Mouse (Mus musculus): ENCODE data around the gene Gse1. TPM values are rescaled to one million over a fixed set of nuclear protein-coding genes. Genes with fewer than 3 reads are reported as not detected.

The Gse1 gene
- polyA plus RNA-seq, 1 experiment from 2014 or later, result 8.7 TPM

DNA sequence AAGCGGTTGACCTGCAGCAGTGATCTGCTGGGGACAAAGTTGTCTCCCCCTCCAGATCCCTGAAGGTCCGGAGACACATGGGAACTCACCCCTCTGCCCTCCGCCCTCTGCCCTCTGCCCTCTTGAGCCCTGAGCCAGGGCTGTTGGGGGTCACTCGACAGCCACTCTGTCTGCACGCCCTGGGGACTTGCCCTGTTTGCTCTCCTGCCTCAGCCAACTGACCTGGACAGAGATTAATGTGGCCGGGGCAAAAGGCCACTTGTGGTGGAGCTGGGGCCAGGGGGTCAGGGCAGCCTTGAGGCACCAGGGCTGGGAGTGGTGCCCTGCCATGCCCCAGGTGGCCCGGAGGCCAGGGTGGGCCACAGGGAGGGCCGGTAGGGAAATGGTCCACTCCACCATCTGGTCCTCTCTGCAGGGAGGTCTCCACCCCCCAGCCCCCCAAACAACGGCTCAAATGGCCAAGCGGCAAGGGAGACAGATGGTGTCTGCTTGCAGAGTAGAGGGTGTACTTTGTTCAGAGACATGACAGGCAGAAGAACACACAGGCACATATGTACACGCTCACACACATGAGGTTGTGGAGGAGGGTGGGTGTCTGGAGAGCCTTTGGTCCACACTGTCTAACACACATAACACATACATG, 181.2 kb downstream of the Gse1 start:
- Histone ChIP-seq H3K27ac (replicated peaks) (peak overlapping the region; percentile 45), H3K4me1 (replicated peaks) (peaks cover 55% of the 10 kb centered on the region)

DNA sequence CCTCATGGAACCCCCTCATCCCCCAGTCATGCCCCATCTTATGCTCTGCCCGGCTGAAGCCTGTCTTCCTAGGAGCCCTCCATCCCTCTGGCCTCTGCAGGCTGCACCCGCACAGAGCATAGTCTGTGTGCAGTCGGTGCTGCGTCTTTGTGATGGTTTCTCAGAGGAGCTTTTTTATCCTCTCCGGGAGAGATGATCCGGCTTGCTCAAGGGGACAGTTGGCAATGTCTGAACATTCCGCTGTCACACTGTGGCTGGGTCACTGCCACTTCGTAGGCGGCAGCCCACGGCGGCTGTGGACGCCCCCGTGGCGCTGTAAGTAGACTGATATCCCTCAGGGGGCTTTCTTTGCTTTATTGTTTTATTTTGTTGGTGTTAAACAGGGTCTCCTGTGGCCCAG, 182.8 kb downstream of the Gse1 start:
- H3K36me3 ChIP-seq (replicated peaks), result no peaks in the 10 kb centered on the region
- no peak overlapping the region for H3K9ac ChIP-seq
- peaks cover 52% of the 10 kb centered on the region for H3K4me1 ChIP-seq (replicated peaks)
- H3K4me3 ChIP-seq (replicated peaks), result no peak overlapping the region
- peaks cover 50% of the 10 kb centered on the region for H3K27me3 ChIP-seq
- WGBS (ENCODE audit: insufficient replicate concordance), result 84% methylated on average over 14 of the region's 14 CpGs
- no peak overlapping the region for H3K27ac ChIP-seq (replicated peaks)
- ATAC-seq (ENCODE audit: insufficient read depth), result no peak
- no peak overlapping the region for H3K4me2 ChIP-seq
- H3K9me3 ChIP-seq (replicated peaks), result no peaks in the 10 kb centered on the region

More for the DNA sequence above, 181.2 kb downstream of the Gse1 start:
- Histone ChIP-seq H3K27me3 (peaks cover 39% of the 10 kb centered on the region), H3K4me3 (replicated peaks) (no peak overlapping the region), H3K9ac (no peak overlapping the region), H3K36me3 (replicated peaks) (no peaks in the 10 kb centered on the region), H3K9me3 (replicated peaks) (no peaks in the 10 kb centered on the region), H3K4me2 (no peak overlapping the region)
- 66% methylated on average over 11 of the region's 11 CpGs for WGBS (ENCODE audit: insufficient replicate concordance)
- peak; percentile 64 for ATAC-seq (ENCODE audit: insufficient read depth)

DNA sequence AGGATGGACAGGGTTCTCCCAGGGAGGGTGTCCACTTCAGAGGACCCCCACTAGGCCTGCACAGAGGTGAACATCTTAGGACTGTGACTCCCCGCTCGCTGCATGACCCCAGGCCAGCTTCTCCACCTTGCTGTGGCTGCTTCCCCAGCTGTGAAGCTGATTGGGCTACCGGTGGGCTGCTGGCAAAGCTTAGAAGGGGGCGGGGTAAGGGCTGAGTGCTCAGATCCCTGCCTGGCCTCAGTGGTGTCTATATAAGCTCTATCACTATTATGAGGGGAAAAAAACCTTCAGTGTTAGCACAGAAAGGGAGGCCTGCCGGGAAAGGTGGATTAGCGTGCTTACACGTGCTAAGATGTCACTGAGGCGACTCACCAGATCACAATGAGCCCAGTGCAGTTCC, 183.6 kb downstream of the Gse1 start:
- Histone ChIP-seq H3K4me1 (replicated peaks) (peaks cover 52% of the 10 kb centered on the region), H3K9ac (no peak overlapping the region)
- 70% methylated on average over 8 of the region's 8 CpGs for WGBS (ENCODE audit: insufficient replicate concordance)

DNA sequence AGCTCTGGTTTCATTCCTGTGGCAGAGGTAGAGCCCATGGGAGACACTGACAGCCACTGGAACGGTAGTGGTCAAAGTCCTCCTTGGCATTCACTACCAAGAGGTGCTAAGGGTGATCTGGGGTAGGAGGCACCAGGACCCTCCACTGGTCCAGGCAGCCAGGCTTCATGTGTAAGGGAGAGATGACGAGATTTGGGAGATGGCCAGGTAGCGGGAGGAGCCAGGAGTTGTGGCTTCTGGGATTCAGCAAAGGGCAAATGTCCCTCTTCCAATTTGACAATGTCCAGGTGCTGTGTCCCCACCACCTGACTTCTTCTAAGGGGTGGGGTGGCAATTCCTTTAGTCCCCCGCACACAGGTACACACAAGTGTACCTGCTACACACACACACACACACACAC, 184.1 kb downstream of the Gse1 start:
- Histone ChIP-seq H3K4me1 (replicated peaks) (peaks cover 52% of the 10 kb centered on the region), H3K4me3 (replicated peaks) (no peak overlapping the region), H3K27me3 (peaks cover 54% of the 10 kb centered on the region), H3K9me3 (replicated peaks) (no peaks in the 10 kb centered on the region), H3K27ac (replicated peaks) (no peak overlapping the region), H3K36me3 (replicated peaks) (no peaks in the 10 kb centered on the region), H3K9ac (no peak overlapping the region), H3K4me2 (no peak overlapping the region)
- WGBS (ENCODE audit: insufficient replicate concordance), result 82% methylated on average over 4 of the region's 4 CpGs
- ATAC-seq (ENCODE audit: insufficient read depth), result no peak

More for the DNA sequence above, 183.6 kb downstream of the Gse1 start:
- Histone ChIP-seq H3K4me2 (no peak overlapping the region), H3K27me3 (peaks cover 57% of the 10 kb centered on the region), H3K9me3 (replicated peaks) (no peaks in the 10 kb centered on the region), H3K4me3 (replicated peaks) (no peak overlapping the region), H3K27ac (replicated peaks) (no peak overlapping the region), H3K36me3 (replicated peaks) (no peaks in the 10 kb centered on the region)
- ATAC-seq (ENCODE audit: insufficient read depth), result no peak

DNA sequence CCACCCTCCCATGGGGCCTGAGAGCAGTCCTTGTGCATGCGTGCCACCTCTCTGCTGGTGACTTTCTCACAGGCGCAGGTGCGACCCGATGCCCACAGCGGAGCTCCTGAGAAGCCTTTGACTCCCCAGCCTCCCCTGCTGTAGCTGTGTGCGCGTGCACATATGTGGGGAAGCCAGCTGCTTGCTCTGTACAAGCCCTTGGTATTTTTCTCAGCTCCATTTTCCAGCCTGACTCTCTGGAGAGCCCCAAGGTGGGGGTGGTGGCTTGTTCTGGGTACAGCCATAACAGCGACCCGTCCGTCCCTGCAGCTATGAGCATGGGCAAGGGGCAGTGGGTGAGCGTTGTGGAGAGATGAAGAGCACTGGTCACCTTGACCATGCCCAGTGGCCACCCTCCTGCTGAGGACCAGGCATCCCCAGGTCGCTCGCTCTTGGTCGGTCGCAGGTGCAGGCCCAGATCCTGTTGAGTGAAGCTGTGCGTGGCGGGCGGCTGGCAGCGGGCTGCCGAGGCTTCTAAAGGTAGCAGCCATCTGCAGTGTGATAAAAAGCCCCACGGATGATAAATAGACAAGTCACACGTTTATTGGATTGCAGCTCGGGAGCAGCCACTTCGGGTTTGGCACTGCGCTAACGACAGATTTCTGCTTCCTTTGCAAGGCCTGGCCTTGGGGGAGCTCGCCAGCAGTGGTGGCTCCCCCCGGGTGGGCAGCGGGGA, 184.8 kb downstream of the Gse1 start:
- H3K27me3 ChIP-seq, result peaks cover 54% of the 10 kb centered on the region
- no peak overlapping the region for H3K9ac ChIP-seq
- no peak for ATAC-seq (ENCODE audit: insufficient read depth)
- peaks cover 52% of the 10 kb centered on the region for H3K4me1 ChIP-seq (replicated peaks)
- no peak overlapping the region for H3K4me3 ChIP-seq (replicated peaks)
- H3K36me3 ChIP-seq (replicated peaks), result no peaks in the 10 kb centered on the region
- WGBS (ENCODE audit: insufficient replicate concordance), result 61% methylated on average over 29 of the region's 29 CpGs
- no peak overlapping the region for H3K4me2 ChIP-seq
- no peaks in the 10 kb centered on the region for H3K9me3 ChIP-seq (replicated peaks)
- H3K27ac ChIP-seq (replicated peaks), result no peak overlapping the region

DNA sequence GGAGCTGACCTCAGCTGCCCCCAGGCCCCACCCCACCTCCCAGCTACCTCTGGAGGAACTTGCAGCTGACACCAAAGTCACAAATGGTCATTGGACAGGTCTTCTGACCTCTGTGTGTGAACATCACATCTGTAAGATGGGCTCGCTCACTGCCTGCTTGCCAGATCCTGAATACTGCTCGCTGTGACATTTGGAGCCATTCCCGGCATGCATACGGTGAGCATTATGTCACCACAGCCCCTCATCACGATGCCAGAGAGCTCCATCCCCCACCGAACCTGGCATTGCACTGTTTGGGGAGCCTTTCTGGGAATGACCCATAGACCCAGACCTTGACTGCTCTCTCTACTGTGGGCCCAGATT, 185.4 kb downstream of the Gse1 start:
- peaks cover 52% of the 10 kb centered on the region for H3K4me1 ChIP-seq (replicated peaks)
- 77% methylated on average over 6 of the region's 6 CpGs for WGBS (ENCODE audit: insufficient replicate concordance)
- H3K27me3 ChIP-seq, result peaks cover 54% of the 10 kb centered on the region

DNA sequence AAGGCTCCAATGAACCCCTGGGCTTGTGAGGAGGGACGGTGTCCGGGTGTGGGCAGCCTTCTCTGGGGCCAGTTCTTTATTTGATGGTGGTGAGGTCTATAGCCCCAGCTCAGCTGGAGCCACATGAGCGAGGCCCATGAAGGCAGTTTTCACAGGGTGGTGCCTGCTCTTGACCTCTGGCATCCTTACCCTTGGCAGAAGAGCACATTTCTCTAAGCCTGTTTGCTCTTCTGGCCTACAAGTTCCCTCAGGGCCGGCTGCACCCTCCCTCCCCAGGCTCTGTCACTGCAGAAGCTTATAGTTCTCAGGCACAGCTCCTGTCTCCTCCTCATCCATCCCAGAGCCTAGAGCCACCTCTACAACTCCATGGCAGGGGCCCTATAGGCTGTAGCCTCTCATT, 186.0 kb downstream of the Gse1 start:
- Histone ChIP-seq H3K27me3 (peaks cover 54% of the 10 kb centered on the region), H3K27ac (replicated peaks) (no peak overlapping the region), H3K4me1 (replicated peaks) (peaks cover 52% of the 10 kb centered on the region), H3K9ac (no peak overlapping the region), H3K4me2 (no peak overlapping the region), H3K4me3 (replicated peaks) (no peak overlapping the region), H3K9me3 (replicated peaks) (no peaks in the 10 kb centered on the region), H3K36me3 (replicated peaks) (no peaks in the 10 kb centered on the region)
- ATAC-seq (ENCODE audit: insufficient read depth), result no peak
- 71% methylated on average over 4 of the region's 4 CpGs for whole genome bisulfite sequencing (ENCODE audit: insufficient replicate concordance)

More for the DNA sequence above, 185.4 kb downstream of the Gse1 start:
- no peak overlapping the region for H3K4me2 ChIP-seq
- no peak overlapping the region for H3K4me3 ChIP-seq (replicated peaks)
- H3K9ac ChIP-seq, result no peak overlapping the region
- no peaks in the 10 kb centered on the region for H3K36me3 ChIP-seq (replicated peaks)
- no peaks in the 10 kb centered on the region for H3K9me3 ChIP-seq (replicated peaks)
- H3K27ac ChIP-seq (replicated peaks), result no peak overlapping the region
- no peak for ATAC-seq (ENCODE audit: insufficient read depth)

DNA sequence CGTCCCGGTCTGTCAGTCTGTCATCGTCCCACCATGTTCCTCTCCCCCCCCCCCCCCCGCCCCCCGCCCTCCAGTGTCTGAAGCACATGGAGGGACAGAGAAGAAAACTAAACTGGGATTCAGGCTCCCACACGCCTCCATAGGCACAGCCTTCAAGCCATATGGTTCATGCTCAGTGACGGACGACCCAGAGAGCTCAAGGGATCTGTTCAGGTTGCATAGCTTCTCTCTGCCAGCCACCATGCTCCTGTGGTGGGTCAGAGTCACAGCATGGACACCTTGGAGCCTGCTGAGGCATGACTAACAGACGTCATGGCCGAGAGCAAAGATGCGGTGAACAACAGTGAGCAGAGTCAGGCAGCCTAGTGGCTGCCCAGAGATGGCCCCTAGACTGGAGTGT, 187.2 kb downstream of the Gse1 start:
- no peak overlapping the region for H3K4me2 ChIP-seq
- no peak overlapping the region for H3K27ac ChIP-seq (replicated peaks)
- WGBS (ENCODE audit: insufficient replicate concordance), result 72% methylated on average over 10 of the region's 11 CpGs

DNA sequence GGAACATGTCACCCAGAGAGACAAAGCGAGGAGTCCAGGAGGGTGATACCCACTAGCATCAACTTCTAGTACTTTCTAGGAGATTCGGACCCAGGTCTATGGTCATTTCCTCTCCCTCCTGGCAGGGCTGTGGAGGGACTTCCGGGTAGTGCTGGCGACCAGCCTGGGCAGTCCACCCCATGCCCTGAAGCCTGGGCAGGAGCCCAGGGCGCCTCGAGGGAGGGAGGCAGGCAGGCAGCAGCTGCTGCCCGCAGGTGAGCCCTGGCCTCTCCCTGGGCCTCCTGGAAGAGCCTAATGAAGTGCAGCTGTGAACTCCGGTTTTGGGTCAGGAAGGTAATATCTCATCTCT, 187.9 kb downstream of the Gse1 start:
- Histone ChIP-seq H3K9ac (peak overlapping the region; percentile 6; the same call in 1 of the 2 replicates), H3K9me3 (replicated peaks) (no peaks in the 10 kb centered on the region), H3K27me3 (peaks cover 46% of the 10 kb centered on the region), H3K4me2 (peak overlapping the region; percentile 50), H3K4me3 (replicated peaks) (no peak overlapping the region), H3K36me3 (replicated peaks) (no peaks in the 10 kb centered on the region), H3K4me1 (replicated peaks) (peaks cover 58% of the 10 kb centered on the region), H3K27ac (replicated peaks) (peak overlapping the region; percentile 76)
- ATAC-seq (ENCODE audit: insufficient read depth), result no peak
- WGBS (ENCODE audit: insufficient replicate concordance), result 37% methylated on average over 8 of the region's 8 CpGs

More for the DNA sequence above, 187.2 kb downstream of the Gse1 start:
- no peak for ATAC-seq (ENCODE audit: insufficient read depth)
- H3K9ac ChIP-seq, result no peak overlapping the region
- H3K4me1 ChIP-seq (replicated peaks), result peaks cover 55% of the 10 kb centered on the region
- no peak overlapping the region for H3K4me3 ChIP-seq (replicated peaks)
- peaks cover 53% of the 10 kb centered on the region for H3K27me3 ChIP-seq
- no peaks in the 10 kb centered on the region for H3K9me3 ChIP-seq (replicated peaks)
- no peaks in the 10 kb centered on the region for H3K36me3 ChIP-seq (replicated peaks)

DNA sequence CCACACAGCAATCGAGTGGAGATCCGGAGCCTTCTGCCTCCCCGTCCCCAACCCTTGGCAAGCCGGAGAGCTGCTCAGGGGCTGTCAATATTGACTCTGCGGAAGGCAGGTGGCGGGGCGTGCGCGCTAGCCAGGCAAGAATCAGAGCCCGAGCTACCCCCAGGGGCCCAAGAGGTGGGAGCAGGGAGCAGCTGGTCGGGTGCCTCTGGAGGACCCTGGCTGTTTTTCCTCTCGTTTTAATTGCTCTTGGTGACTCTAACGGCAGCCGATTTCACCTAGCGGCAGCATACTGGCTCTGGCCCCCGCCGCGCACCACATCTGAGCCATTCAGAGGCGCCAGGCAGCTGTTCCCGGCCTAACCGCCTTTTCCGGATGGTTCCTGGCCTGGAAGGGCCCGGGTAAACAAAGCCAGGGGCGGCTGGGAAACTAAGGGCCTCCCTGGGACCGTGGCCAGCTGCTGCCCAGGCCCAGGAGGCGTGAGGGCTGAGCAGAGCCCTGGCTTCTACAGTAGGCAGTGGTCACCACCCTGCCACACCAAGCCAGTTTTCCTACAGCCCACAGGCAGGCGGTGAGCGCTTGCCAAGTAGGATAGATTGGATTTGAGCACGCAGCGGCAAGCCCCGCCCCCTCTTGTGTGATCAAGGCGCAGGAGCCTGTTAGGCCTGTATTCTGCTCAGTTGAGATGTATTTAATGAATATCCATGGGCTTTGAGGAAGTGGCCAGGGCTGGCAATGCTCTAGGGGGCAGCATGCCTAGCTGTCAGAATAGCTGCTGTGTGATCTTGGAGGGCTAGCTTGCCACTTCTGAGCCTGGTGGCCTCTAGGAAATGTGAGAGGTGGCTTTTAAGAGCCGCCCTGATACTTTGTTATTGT, 188.5 kb downstream of the Gse1 start:
- Histone ChIP-seq H3K4me1 (replicated peaks) (peaks cover 64% of the 10 kb centered on the region), H3K36me3 (replicated peaks) (no peaks in the 10 kb centered on the region), H3K27ac (replicated peaks) (peak overlapping the region; percentile 76), H3K9me3 (replicated peaks) (no peaks in the 10 kb centered on the region), H3K9ac (peak overlapping the region; percentile 6; the same call in 1 of the 2 replicates), H3K4me2 (peak overlapping the region; percentile 50), H3K4me3 (replicated peaks) (0 out of 2 replicates have a peak overlapping the region, but pooled peaks have one; percentile 4), H3K27me3 (peaks cover 47% of the 10 kb centered on the region)
- 16% methylated on average over 33 of the region's 33 CpGs for WGBS (ENCODE audit: insufficient replicate concordance)
- ATAC-seq (ENCODE audit: insufficient read depth), result peak; percentile 37

DNA sequence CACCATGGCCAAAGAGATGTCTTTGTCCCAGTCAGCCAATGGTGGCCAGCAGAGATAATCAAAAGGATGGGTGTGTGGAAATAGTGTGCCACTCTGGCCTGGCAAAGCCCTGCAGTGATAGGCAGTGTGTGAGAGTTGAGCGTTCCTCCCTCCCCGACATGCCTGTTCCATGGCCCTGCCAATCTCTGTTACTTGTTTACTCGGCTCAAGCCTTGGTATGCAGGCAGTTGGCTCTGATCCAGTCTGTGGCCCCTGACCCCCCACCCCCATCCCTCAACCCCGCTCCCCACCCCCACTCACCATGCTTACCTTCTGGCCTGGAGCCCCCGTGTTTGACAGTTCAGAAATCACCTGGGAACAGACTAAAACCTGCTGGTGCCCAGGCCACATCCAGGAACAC, 189.9 kb downstream of the Gse1 start:
- Histone ChIP-seq H3K4me2 (no peak overlapping the region), H3K9ac (no peak overlapping the region), H3K9me3 (replicated peaks) (no peaks in the 10 kb centered on the region), H3K36me3 (replicated peaks) (no peaks in the 10 kb centered on the region), H3K27ac (replicated peaks) (no peak overlapping the region), H3K27me3 (peaks cover 37% of the 10 kb centered on the region), H3K4me3 (replicated peaks) (no peak overlapping the region), H3K4me1 (replicated peaks) (peaks cover 78% of the 10 kb centered on the region)
- ATAC-seq (ENCODE audit: insufficient read depth), result no peak
- WGBS (ENCODE audit: insufficient replicate concordance), result 65% methylated on average over 5 of the region's 5 CpGs
